Mouse (Mus musculus) G1E (cell line): ENCODE measurements around the gene Grk1.

Experiments
- CTCF ChIP-seq: IDR thresholded peaks from 2 replicates; pipeline ENCODE4 v1.5.1; 2012; ENCODE audit warnings: low read depth, low read length, inconsistent platforms, mixed read lengths
- GATA1 ChIP-seq: IDR thresholded peaks from 2 replicates; pipeline ENCODE4 v1.6.1; 2012; ENCODE audit warnings: borderline replicate concordance, low read length, inconsistent platforms, mixed read lengths
- POLR2AphosphoS5 ChIP-seq: IDR thresholded peaks from 2 replicates; pipeline ENCODE4 v1.6.1; 2012; ENCODE audit warnings: low read depth, low read length, inconsistent platforms; ENCODE audit not compliant: insufficient replicate concordance
- TAL1 ChIP-seq: conservative IDR thresholded peaks from 2 replicates; pipeline ENCODE4 v1.6.1; 2012; ENCODE audit warnings: low read depth, low read length, inconsistent platforms, mixed read lengths

DNA sequence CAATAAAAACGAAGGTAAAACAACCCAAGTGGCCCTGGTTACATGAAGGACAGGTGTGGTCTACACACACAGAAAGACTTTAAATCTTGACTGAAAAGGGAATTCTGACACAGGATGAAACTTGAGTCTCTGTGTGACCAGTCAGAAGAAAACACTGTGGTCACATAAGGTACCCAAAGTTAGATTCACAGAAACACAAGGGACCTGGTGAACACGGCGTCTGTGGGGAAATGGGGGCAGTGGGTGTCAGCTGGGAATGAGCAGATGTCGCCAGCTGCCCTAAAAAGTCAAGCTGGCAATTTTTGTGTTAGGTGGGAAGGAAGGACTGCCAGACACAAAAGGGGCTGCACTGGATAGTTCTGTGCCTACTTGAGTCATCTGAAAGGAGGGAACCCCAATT is 21.9 kb upstream of the Grk1 start:
- TF ChIP-seq TAL1 = no peak
- no peak for TF ChIP-seq CTCF
- TF ChIP-seq GATA1 = no peak
- TF ChIP-seq POLR2AphosphoS5 = no peak
